Mouse (Mus musculus) heart, embryonic 14.5 days (tissue): ENCODE results near the gene Atpaf1. TPM values are rescaled to one million over a fixed set of nuclear protein-coding genes. Genes with fewer than 3 reads are reported as not detected.

Experiments
- ATAC-seq: fragments of 200-750 bp; cut with Nextera tagmentation; 2 replicates; pipeline ENCODE4 v1.8.0; 2017; ENCODE audit warnings: low read depth, moderate TSS enrichment; ENCODE audit not compliant: insufficient number of reproducible peaks, insufficient read depth, low FRiP score
- H3K27ac ChIP-seq, 2 experiments: fragments of 200-500 bp in 1 of 2; fragments of 300-500 bp in 1 of 2; sonication (generic) in 1 of 2; replicated peaks in 1 of 2; 2 replicates each; pipeline ENCODE4 v1.5.1; 2012 to 2014; ENCODE audit warnings: low read depth in 2 of 2, low read length in 2 of 2, control low read depth in 1 of 2, mild to moderate bottlenecking in 1 of 2, mixed read lengths in 1 of 2; ENCODE audit not compliant: control insufficient read depth in 1 of 2, insufficient read depth in 1 of 2
- H3K27me3 ChIP-seq: fragments of 300-500 bp; sonication (generic); 2 replicates; pipeline ENCODE4 v1.6.1; 2014; ENCODE audit warnings: mild to moderate bottlenecking, low read length, control low read depth; ENCODE audit not compliant: control insufficient read depth, insufficient read depth
- H3K36me3 ChIP-seq: fragments of 300-500 bp; sonication (generic); 2 replicates; pipeline ENCODE4 v1.6.1; 2014; ENCODE audit warnings: mild to moderate bottlenecking, control low read depth, low read length, mixed read lengths; ENCODE audit not compliant: control insufficient read depth, insufficient read depth
- H3K4me1 ChIP-seq, 2 experiments: fragments of 200-500 bp in 1 of 2; fragments of 300-500 bp in 1 of 2; sonication (generic) in 1 of 2; 2 replicates each; pipeline ENCODE4 v1.6.1; 2012 to 2014; ENCODE audit warnings: low read length in 2 of 2, control low read depth in 1 of 2, mixed read lengths in 1 of 2; ENCODE audit not compliant: control insufficient read depth in 2 of 2, insufficient read depth in 2 of 2
- H3K4me2 ChIP-seq: fragments of 300-500 bp; sonication (generic); 2 replicates; pipeline ENCODE4 v1.6.1; 2014; ENCODE audit warnings: mild to moderate bottlenecking, low read length
- H3K4me3 ChIP-seq, 2 experiments: fragments of 200-500 bp in 1 of 2; fragments of 300-500 bp in 1 of 2; sonication (generic) in 1 of 2; 2 replicates each; pipeline ENCODE4 v1.5.1; 2012 to 2014; ENCODE audit warnings: low read length in 2 of 2, mild to moderate bottlenecking in 2 of 2, control low read depth in 1 of 2, low read depth in 1 of 2, moderate library complexity in 1 of 2; ENCODE audit not compliant: control insufficient read depth in 1 of 2, insufficient read depth in 1 of 2
- H3K9ac ChIP-seq: fragments of 300-500 bp; sonication (generic); 2 replicates; pipeline ENCODE4 v1.6.1; 2014; ENCODE audit warnings: mild to moderate bottlenecking, low read length
- H3K9me3 ChIP-seq: fragments of 300-500 bp; sonication (generic); 2 replicates; pipeline ENCODE4 v1.6.1; 2016; ENCODE audit warnings: low read length, control low read depth; ENCODE audit not compliant: control insufficient read depth
- WGBS: fragments of 180-500 bp; shearing (Covaris S2); extraction: QIAGEN DNeasy Blood & Tissue Kit; methylation state at CpG from one replicate; pipeline ENCODE4 v1.1.7; 2014; 5-methylcytosine and 5-hydroxymethylcytosine counted together
- polyA plus RNA-seq: library from polyadenylated mRNA; unstranded; fragments of >200 nt; fragmentation: Nextera tagmentation; extraction: Ambion mirVana; gene quantifications from 2 replicates; pipeline ENCODE4 v1.2.1, GENCODE M21; 2014

Atpaf1 gene
- polyA plus RNA-seq, 1 experiment from 2014 or later: 89.2 TPM

DNA sequence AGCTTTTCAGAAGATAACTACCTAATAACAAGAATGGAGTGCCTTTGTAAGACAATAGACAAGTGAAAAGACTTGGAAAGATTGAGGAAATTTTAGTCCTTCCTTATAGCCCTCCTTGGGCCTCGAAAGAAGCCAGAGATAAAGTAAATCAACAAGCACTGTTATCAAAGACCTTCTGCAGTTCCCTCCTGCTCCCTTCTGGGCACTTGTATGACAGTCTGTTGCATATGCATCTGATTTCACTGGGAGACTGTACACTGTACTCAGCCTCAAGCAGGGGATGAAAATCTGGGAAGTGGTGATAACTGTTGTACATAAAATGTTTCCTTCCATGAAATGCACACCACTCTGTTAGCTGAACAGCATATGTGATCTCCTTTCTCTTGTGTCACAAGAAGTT lies 35.3 kb upstream of the Atpaf1 start:
- ATAC-seq: no peak
- 48% methylated on average over 1 of the region's 1 CpGs for WGBS
- Histone ChIP-seq H3K27ac (no peak overlapping the region), H3K36me3 (peaks cover 55% of the 10 kb centered on the region), H3K9me3 (no peaks in the 10 kb centered on the region), H3K27me3 (no peaks in the 10 kb centered on the region), H3K4me2 (no peak overlapping the region), H3K4me3 (no peak overlapping the region), H3K4me1 (no peaks in the 10 kb centered on the region), H3K9ac (no peak overlapping the region)

DNA sequence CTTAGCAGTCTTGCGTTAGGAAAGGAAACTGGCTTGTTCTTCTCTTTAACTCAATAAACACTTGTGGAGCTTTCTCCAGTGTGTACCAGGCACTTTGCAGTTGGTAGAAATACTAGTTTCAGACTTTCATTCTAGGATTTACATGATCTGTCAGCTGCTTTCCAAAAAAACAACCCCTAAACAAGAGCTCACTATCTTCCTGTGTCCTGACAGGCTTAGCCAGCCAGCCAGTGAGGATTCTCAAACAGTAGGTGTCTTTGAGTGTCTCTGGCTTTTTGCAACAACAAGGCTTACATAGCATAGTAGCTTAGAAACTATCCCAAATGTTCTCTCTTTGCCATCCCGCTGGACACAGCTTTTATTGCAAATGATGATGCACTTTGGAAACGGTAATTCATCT lies 30.5 kb upstream of the Atpaf1 start:
- no peaks in the 10 kb centered on the region for H3K27me3 ChIP-seq
- WGBS: 94% methylated on average over 3 of the region's 3 CpGs
- no peaks in the 10 kb centered on the region for H3K4me1 ChIP-seq
- no peaks in the 10 kb centered on the region for H3K9me3 ChIP-seq
- no peak overlapping the region for H3K9ac ChIP-seq
- ATAC-seq: no peak
- H3K4me3 ChIP-seq: no peak overlapping the region
- H3K4me2 ChIP-seq: no peak overlapping the region
- no peak overlapping the region for H3K27ac ChIP-seq
- H3K36me3 ChIP-seq: peaks cover 60% of the 10 kb centered on the region

DNA sequence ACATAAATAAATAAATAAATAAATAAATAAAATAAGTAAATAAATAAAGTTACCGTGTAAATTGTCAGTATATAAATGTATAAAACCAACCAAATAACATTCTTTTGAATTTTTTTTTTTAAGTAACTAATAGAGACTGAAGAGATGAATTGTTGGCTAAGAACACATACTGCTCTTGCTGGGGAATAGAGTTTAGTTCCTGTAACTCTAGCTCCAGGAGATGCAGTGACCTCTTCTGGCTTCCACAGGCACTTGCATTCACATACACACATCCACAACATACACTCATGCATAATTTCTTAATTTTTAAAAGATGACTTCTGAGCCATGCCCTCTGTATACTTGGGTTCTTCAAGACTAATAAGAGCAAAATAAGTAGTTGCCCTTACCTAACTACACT lies 29.8 kb upstream of the Atpaf1 start:
- Histone ChIP-seq H3K4me2 (no peak overlapping the region), H3K36me3 (peaks cover 59% of the 10 kb centered on the region), H3K4me3 (no peak overlapping the region), H3K27me3 (no peaks in the 10 kb centered on the region), H3K9me3 (no peaks in the 10 kb centered on the region), H3K9ac (no peak overlapping the region), H3K27ac (no peak overlapping the region), H3K4me1 (no peaks in the 10 kb centered on the region)
- ATAC-seq: no peak
- 94% methylated on average over 1 of the region's 1 CpGs for WGBS

DNA sequence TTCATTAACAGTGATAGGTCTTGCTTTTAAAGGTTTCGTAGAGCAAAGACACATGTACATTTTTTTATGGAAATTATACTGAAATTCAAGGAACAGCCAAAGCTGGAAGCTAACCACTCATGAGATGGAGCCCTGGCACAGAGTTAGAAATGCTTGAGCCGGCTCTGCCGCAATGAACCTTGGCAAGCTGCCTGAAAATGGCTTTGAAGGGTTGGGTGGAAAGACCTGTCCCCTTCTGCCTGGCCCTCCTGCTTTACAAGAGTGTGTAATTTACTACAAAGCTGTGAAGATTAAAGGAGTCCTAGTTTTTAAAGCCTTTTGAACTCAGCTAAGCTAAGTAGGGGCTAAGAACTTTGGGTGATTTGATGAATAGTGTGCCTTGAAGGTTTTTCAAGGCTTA lies 23.4 kb upstream of the Atpaf1 start:
- Histone ChIP-seq H3K27ac (no peak overlapping the region), H3K36me3 (peaks cover 67% of the 10 kb centered on the region), H3K27me3 (no peaks in the 10 kb centered on the region), H3K9me3 (no peaks in the 10 kb centered on the region), H3K4me1 (0 out of 4 replicates have a peak, but pooled peaks cover 0 to 4% of the 10 kb centered on the region in 2 experiments), H3K4me2 (no peak overlapping the region), H3K4me3 (no peak overlapping the region), H3K9ac (no peak overlapping the region)
- 49% methylated on average over 3 of the region's 3 CpGs for WGBS
- ATAC-seq: no peak

DNA sequence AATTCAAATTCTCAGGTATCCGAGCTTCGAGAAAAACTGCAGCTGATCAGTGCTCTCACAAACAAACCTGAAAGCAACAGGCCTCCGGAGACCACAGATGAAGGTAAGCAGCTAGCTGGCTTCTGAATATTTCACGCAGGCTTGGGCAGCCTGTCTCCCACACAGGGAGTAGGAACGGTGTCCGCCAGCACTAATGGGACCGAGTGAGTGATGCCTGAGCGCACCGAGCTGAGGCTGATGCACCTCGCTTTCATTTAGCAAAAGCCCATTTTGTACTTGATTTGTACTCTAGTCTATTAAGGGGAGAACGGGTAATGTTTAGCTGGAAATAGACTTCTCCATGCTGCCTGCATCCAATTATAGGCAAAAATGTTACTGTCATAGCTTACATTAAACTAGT lies 20.0 kb upstream of the Atpaf1 start:
- 92% methylated on average over 11 of the region's 11 CpGs for WGBS
- no peak overlapping the region for H3K9ac ChIP-seq
- H3K36me3 ChIP-seq: peaks cover 72% of the 10 kb centered on the region
- H3K4me2 ChIP-seq: no peak overlapping the region
- H3K27me3 ChIP-seq: no peaks in the 10 kb centered on the region
- no peak for ATAC-seq
- no peak overlapping the region for H3K4me3 ChIP-seq
- H3K4me1 ChIP-seq: 0 out of 4 replicates have a peak, but pooled peaks cover 0 to 4% of the 10 kb centered on the region in 2 experiments
- H3K27ac ChIP-seq: no peak overlapping the region
- H3K9me3 ChIP-seq: no peaks in the 10 kb centered on the region

DNA sequence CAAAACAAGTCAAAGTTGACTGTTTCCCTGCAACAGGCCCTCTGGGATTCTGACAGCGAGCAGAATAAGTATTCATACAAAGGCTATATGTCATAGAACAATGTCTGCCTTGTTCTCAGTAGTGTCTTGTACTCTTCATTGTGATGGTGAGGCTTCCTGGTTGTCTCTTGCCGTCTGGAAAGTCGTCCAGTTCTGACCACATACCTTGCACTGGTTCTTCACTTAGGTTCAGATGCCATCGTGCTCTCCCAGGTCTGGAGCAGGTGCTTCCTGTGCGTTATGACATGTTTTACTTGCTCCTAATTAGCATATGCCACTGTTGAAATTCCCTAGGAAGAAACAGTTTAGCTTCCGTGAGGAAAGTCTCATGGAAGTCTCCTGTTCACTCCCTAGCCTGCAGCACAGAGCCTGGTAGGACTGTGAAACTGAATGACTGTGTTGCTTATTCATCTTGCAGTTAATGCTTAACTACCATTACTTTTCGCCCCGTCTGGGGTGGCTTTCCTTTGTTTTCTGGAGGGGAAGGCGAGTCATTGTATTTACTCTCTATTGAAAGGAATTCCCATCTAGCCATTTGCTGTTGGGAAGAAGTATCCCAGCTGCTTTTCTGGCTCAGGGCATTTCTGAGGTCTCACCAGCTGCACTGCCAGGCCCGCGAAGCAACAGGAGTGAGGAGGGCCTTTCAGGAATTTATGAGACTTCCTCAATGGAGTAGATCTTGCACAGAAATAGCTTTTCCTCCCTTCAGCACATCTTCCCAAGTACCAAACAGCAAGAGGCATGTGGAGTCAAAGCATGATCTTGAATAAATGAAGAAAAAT lies 16.8 kb upstream of the Atpaf1 start:
- H3K9ac ChIP-seq: no peak overlapping the region
- no peak for ATAC-seq
- no peak overlapping the region for H3K27ac ChIP-seq
- no peaks in the 10 kb centered on the region for H3K27me3 ChIP-seq
- H3K9me3 ChIP-seq: no peaks in the 10 kb centered on the region
- H3K36me3 ChIP-seq: peaks cover 75% of the 10 kb centered on the region
- 83% methylated on average over 11 of the region's 11 CpGs for WGBS
- H3K4me3 ChIP-seq: no peak overlapping the region
- H3K4me1 ChIP-seq: no peaks in the 10 kb centered on the region
- H3K4me2 ChIP-seq: no peak overlapping the region

DNA sequence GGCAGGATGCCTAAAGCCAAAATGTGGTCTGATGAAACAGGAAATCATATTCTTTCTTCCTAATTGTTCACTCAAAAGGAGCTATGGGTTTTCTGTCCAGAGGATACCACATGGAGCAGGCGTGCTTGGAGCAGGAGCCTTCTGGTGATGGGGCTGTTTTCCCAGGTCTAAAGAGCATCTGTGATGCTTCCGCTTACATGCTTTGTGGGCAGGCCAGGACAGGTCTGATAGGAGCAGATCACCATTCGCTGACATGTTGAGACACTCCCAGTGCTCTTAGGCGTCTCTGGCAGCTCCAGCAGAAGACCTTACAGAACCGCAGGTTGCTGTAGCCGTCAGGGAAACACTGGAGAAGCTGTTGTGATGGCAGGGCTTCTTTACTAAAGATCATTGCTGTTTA lies 9.6 kb upstream of the Atpaf1 start:
- ATAC-seq: no peak
- H3K4me1 ChIP-seq: peaks cover 0 to 3% of the 10 kb centered on the region in 2 experiments; a peak in 2 of 4 replicates
- H3K4me2 ChIP-seq: no peak overlapping the region
- H3K4me3 ChIP-seq: no peak overlapping the region
- no peak overlapping the region for H3K9ac ChIP-seq
- WGBS: 79% methylated on average over 6 of the region's 6 CpGs
- H3K9me3 ChIP-seq: no peaks in the 10 kb centered on the region
- peaks cover 40% of the 10 kb centered on the region for H3K36me3 ChIP-seq
- H3K27ac ChIP-seq: no peak overlapping the region
- no peaks in the 10 kb centered on the region for H3K27me3 ChIP-seq

DNA sequence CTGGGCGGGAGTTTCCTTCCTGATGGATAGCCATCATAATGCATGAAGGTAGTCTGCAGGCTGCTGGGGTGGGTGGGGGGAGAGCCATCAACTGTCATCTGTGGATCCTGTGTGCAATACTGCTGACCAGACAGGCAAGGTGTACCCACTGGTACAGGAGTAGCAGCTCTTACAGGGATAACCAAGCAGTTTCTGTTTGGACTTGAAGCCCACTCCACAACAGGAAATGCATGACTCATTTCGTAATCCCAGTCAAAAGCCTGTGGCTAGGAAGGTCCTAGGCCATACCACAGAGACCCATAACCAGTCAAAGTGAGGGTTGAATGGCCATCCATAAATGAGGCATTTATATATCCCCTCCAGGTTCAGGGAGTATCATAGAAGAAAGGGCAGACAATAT lies 7.0 kb upstream of the Atpaf1 start:
- no peak overlapping the region for H3K9ac ChIP-seq
- H3K27me3 ChIP-seq: no peaks in the 10 kb centered on the region
- no peak overlapping the region for H3K27ac ChIP-seq
- no peaks in the 10 kb centered on the region for H3K9me3 ChIP-seq
- WGBS: 91% methylated on average over 2 of the region's 2 CpGs
- ATAC-seq: no peak
- H3K4me2 ChIP-seq: no peak overlapping the region
- peaks cover 25% of the 10 kb centered on the region for H3K36me3 ChIP-seq
- peaks cover 0 to 10% of the 10 kb centered on the region in 2 experiments; a peak in 3 of 4 replicates for H3K4me1 ChIP-seq
- no peak overlapping the region for H3K4me3 ChIP-seq
